9 mouse cellular contexts compared by ENCODE assay signal in genomic region chr7:25627431-25628322, GRCm38 (mm10). TPM values are rescaled to one million over a fixed set of nuclear protein-coding genes. Genes with fewer than 3 reads are reported as not detected.
A peak's percentile ranks its signal among the peaks of the same experiment; 100 is the strongest.
DNase-seq lines count a peak whose midpoint lies in the region; ATAC-seq and TF ChIP-seq lines count a peak whose summit lies in the region.
"Had no signal": no experiment of that assay in that cellular context is flagged by ENCODE, and none has a peak within 500 bp of the region (broad histone marks: within the 10 kb centered on the region; RNA-seq: fewer than 3 reads in every experiment).

No protein-coding gene starts in this region.

- no peak for TF ChIP-seq POLR2A in limb, embryonic 14.5 days (IDR thresholded peaks at IDR 0.05; ENCODE audit: borderline replicate concordance, extremely low read depth, insufficient read depth, insufficient read length)

- peaks cover 24% of the 10 kb centered on the region for H3K27me3 ChIP-seq in forebrain, embryonic 13.5 days
- no peaks in the 10 kb centered on the region for H3K27me3 ChIP-seq in limb, embryonic 14.5 days (ENCODE audit: control insufficient read depth, insufficient read depth, low read length)
- H3K27me3 ChIP-seq in midbrain, embryonic 13.5 days: peaks cover 24% of the 10 kb centered on the region
- H3K27me3 ChIP-seq: Patski had no signal

- intact Hi-C loops in left cerebral cortex, postnatal 4 days (cut with DNase I): no loop called here

- peak; percentile 48 for ATAC-seq in forebrain, embryonic 13.5 days
- peak; percentile 15 to 41; a peak in 2 of 4 replicates for ATAC-seq in hematopoietic stem cell, adult 5-6 weeks (replicated peaks in 1 of 2; ENCODE audit: insufficient read depth in 1 of 2, low FRiP score in 2 of 2, low TSS enrichment in 1 of 2, low read depth in 1 of 2, poor library complexity in 2 of 2, severe bottlenecking in 2 of 2)
- ATAC-seq in limb, embryonic 14.5 days (ENCODE audit: low FRiP score, low read depth): peak; percentile 60
- ATAC-seq in midbrain, embryonic 13.5 days: peak; percentile 44; the same call in 1 of the 2 replicates
- ATAC-seq: Patski had no signal

- H3K27ac ChIP-seq in forebrain, embryonic 13.5 days: no peak overlapping the region
- H3K27ac ChIP-seq in limb, embryonic 14.5 days (replicated peaks; ENCODE audit: low read depth, low read length): no peak overlapping the region
- H3K27ac ChIP-seq in midbrain, embryonic 13.5 days: no peak overlapping the region

- H3K4me2 ChIP-seq in forebrain, embryonic 13.5 days: peak overlapping the region; percentile 50
- peak overlapping the region; percentile 65 for H3K4me2 ChIP-seq in limb, embryonic 14.5 days (replicated peaks; ENCODE audit: low read depth, low read length, severe bottlenecking)
- H3K4me2 ChIP-seq in midbrain, embryonic 13.5 days (replicated peaks): peak overlapping the region; percentile 45

- H3K4me3 ChIP-seq in forebrain, embryonic 13.5 days: peak overlapping the region; percentile 19
- H3K4me3 ChIP-seq in limb, embryonic 14.5 days (replicated peaks; ENCODE audit: low read length): peak overlapping the region; percentile 38
- H3K4me3 ChIP-seq in midbrain, embryonic 13.5 days (replicated peaks): peak overlapping the region; percentile 18; the same call in 1 of the 2 replicates

- peak overlapping the region; percentile 9; the same call in 1 of the 2 replicates for H3K9ac ChIP-seq in forebrain, embryonic 13.5 days
- H3K9ac ChIP-seq in limb, embryonic 14.5 days (ENCODE audit: low read depth, low read length, severe bottlenecking): peak overlapping the region; percentile 53
- H3K9ac ChIP-seq in midbrain, embryonic 13.5 days (replicated peaks): peak overlapping the region; percentile 19

- 20% methylated on average over 34 of the region's 38 CpGs for WGBS in forebrain, embryonic 13.5 days
- WGBS in limb, embryonic 14.5 days: 17% methylated on average over 37 of the region's 38 CpGs
- 20% methylated on average over 38 of the region's 38 CpGs for WGBS in midbrain, embryonic 13.5 days

- no peaks in the 10 kb centered on the region for H3K9me3 ChIP-seq in forebrain, embryonic 13.5 days (replicated peaks)
- no peaks in the 10 kb centered on the region for H3K9me3 ChIP-seq in limb, embryonic 14.5 days (ENCODE audit: control insufficient read depth, low read length)
- no peaks in the 10 kb centered on the region for H3K9me3 ChIP-seq in midbrain, embryonic 13.5 days

- peaks cover 15% of the 10 kb centered on the region for H3K4me1 ChIP-seq in forebrain, embryonic 13.5 days
- peaks cover 11% of the 10 kb centered on the region for H3K4me1 ChIP-seq in limb, embryonic 14.5 days (ENCODE audit: control insufficient read depth, insufficient read depth, low read length)
- H3K4me1 ChIP-seq in midbrain, embryonic 13.5 days (replicated peaks): peaks cover 17% of the 10 kb centered on the region

- DNase-seq in left cerebral cortex, postnatal 4 days: peak; percentile 45
- no peak for DNase-seq in left cerebral cortex, adult 9 months (ENCODE audit: low spot score in 2 of 2)
- peak; percentile 25 for DNase-seq in limb, embryonic 14.5 days (ENCODE audit: low spot score)
- peak; percentile 70 to 72 for DNase-seq in thymus, adult 18-20 months
- no peak for DNase-seq in frontal cortex, postnatal 25 days (ENCODE audit: low spot score in 2 of 2)

- H3K36me3 ChIP-seq in forebrain, embryonic 13.5 days (ENCODE audit: poor library complexity, severe bottlenecking): peaks cover 49% of the 10 kb centered on the region
- peaks cover 45% of the 10 kb centered on the region for H3K36me3 ChIP-seq in limb, embryonic 14.5 days (ENCODE audit: control insufficient read depth, insufficient read depth, low read length)
- peaks cover 66% of the 10 kb centered on the region for H3K36me3 ChIP-seq in midbrain, embryonic 13.5 days

RNA-seq across cellular contexts. Expression of gene B3gnt8, which starts 1.2 kb away (rescaled TPM):
- 1 to 10 TPM in 1 of 2 experiments, under 1 TPM in 1; 0.64 to 1.0 TPM for total RNA-seq in left cerebral cortex, postnatal 4 days (2021)
- polyA plus RNA-seq in forebrain, embryonic 13.5 days (2015; fragmentation: Nextera tagmentation; extraction: Ambion mirVana): 0.67 and 0.69 TPM in 2 replicates
- 1.8 and 4.7 TPM in 2 replicates for total RNA-seq in hematopoietic stem cell, adult 5-6 weeks (2017)
- polyA plus RNA-seq in limb, embryonic 14.5 days (2012; rRNA removed): 6.2 and 7.3 TPM in 2 replicates
- 3.4 and 5.1 TPM in 2 replicates for polyA plus RNA-seq in limb, embryonic 14.5 days (2014; fragmentation: Nextera tagmentation; extraction: Ambion mirVana)
- polyA plus RNA-seq in midbrain, embryonic 13.5 days (2015; fragmentation: Nextera tagmentation; extraction: Ambion mirVana): 0.55 and 0.57 TPM in 2 replicates

RNA-seq across cellular contexts. Expression of gene Dmac2, which starts 8.5 kb away (rescaled TPM):
- 10 to 100 TPM; 19.9 to 22.7 TPM for total RNA-seq in left cerebral cortex, postnatal 4 days (2021)
- polyA plus RNA-seq in forebrain, embryonic 13.5 days (2015; fragmentation: Nextera tagmentation; extraction: Ambion mirVana): 25.6 and 27.4 TPM in 2 replicates
- total RNA-seq in hematopoietic stem cell, adult 5-6 weeks (2017): 33.7 and 50.9 TPM in 2 replicates
- polyA plus RNA-seq in limb, embryonic 14.5 days (2012; rRNA removed): 39.7 and 47.9 TPM in 2 replicates
- polyA plus RNA-seq in limb, embryonic 14.5 days (2014; fragmentation: Nextera tagmentation; extraction: Ambion mirVana): 32.7 and 34.0 TPM in 2 replicates
- polyA plus RNA-seq in midbrain, embryonic 13.5 days (2015; fragmentation: Nextera tagmentation; extraction: Ambion mirVana): 31.5 and 34.2 TPM in 2 replicates

RNA-seq across cellular contexts. Expression of gene Erich4, which starts 12.0 kb away (rescaled TPM):
- total RNA-seq in left cerebral cortex, postnatal 4 days (2021): not detected
- polyA plus RNA-seq in forebrain, embryonic 13.5 days (2015; fragmentation: Nextera tagmentation; extraction: Ambion mirVana): not detected in 2 replicates
- total RNA-seq in hematopoietic stem cell, adult 5-6 weeks (2017): not detected in 2 replicates
- polyA plus RNA-seq in limb, embryonic 14.5 days (2012; rRNA removed): not detected in 2 replicates
- not detected in 2 replicates for polyA plus RNA-seq in limb, embryonic 14.5 days (2014; fragmentation: Nextera tagmentation; extraction: Ambion mirVana)
- polyA plus RNA-seq in midbrain, embryonic 13.5 days (2015; fragmentation: Nextera tagmentation; extraction: Ambion mirVana): not detected in 2 replicates
- polyA plus RNA-seq: Patski had no signal

RNA-seq across cellular contexts. Expression of gene Bckdha, which starts 31.1 kb away (rescaled TPM):
- total RNA-seq in left cerebral cortex, postnatal 4 days (2021): 10 to 100 TPM; 23.6 to 24.7 TPM
- 48.1 and 49.0 TPM in 2 replicates for polyA plus RNA-seq in forebrain, embryonic 13.5 days (2015; fragmentation: Nextera tagmentation; extraction: Ambion mirVana)
- total RNA-seq in hematopoietic stem cell, adult 5-6 weeks (2017): 33.2 and 61.3 TPM in 2 replicates
- polyA plus RNA-seq in limb, embryonic 14.5 days (2012; rRNA removed): 67.0 and 91.1 TPM in 2 replicates
- 54.2 and 59.8 TPM in 2 replicates for polyA plus RNA-seq in limb, embryonic 14.5 days (2014; fragmentation: Nextera tagmentation; extraction: Ambion mirVana)
- 47.9 and 50.5 TPM in 2 replicates for polyA plus RNA-seq in midbrain, embryonic 13.5 days (2015; fragmentation: Nextera tagmentation; extraction: Ambion mirVana)

RNA-seq across cellular contexts. Expression of gene Exosc5, which starts 31.3 kb away (rescaled TPM):
- 10 to 100 TPM; 15.1 to 18.4 TPM for total RNA-seq in left cerebral cortex, postnatal 4 days (2021)
- polyA plus RNA-seq in forebrain, embryonic 13.5 days (2015; fragmentation: Nextera tagmentation; extraction: Ambion mirVana): 54.0 and 55.2 TPM in 2 replicates
- total RNA-seq in hematopoietic stem cell, adult 5-6 weeks (2017): 32.5 and 48.8 TPM in 2 replicates
- polyA plus RNA-seq in limb, embryonic 14.5 days (2012; rRNA removed): 64.9 and 77.1 TPM in 2 replicates
- 63.0 and 71.2 TPM in 2 replicates for polyA plus RNA-seq in limb, embryonic 14.5 days (2014; fragmentation: Nextera tagmentation; extraction: Ambion mirVana)
- polyA plus RNA-seq in midbrain, embryonic 13.5 days (2015; fragmentation: Nextera tagmentation; extraction: Ambion mirVana): 44.2 and 44.8 TPM in 2 replicates

Comparison
In these comparisons a context has a peak if more than half of its experiments do, and no peak if none do; other contexts are left out.
1. DNase-seq: peak in left cerebral cortex, postnatal 4 days (single experiment), limb, embryonic 14.5 days (single experiment) and thymus, adult 18-20 months (2 of 2); none in left cerebral cortex, adult 9 months (0 of 2) and frontal cortex, postnatal 25 days (0 of 2).
2. Peak in every context shown above with its lines, with median percentiles within 50 percentile points of each other: ATAC-seq, H3K4me2 ChIP-seq, H3K4me3 ChIP-seq and H3K9ac ChIP-seq.